Mouse (Mus musculus) myocyte (in vitro differentiated cells): Measurements from ENCODE around the gene Mfrp.

Experiments
- CEBPB ChIP-seq: IDR thresholded peaks from 2 replicates; pipeline ENCODE4 v1.6.1; 2011; ENCODE audit warnings: mild to moderate bottlenecking, moderate library complexity; ENCODE audit not compliant: poor library complexity, insufficient read depth, severe bottlenecking
- E2F4 ChIP-seq: IDR thresholded peaks from one replicate; pipeline ENCODE4 v1.6.1; 2011; ENCODE audit warnings: mild to moderate bottlenecking, control low read depth, moderate library complexity; ENCODE audit not compliant: insufficient read depth
- MAX ChIP-seq: IDR thresholded peaks from one replicate; pipeline ENCODE4 v1.6.1; 2011; ENCODE audit warnings: low read depth, mild to moderate bottlenecking, control low read depth
- MYOD1 ChIP-seq, 3 experiments: IDR thresholded peaks; one replicate each; pipeline ENCODE4 v1.6.1; 2011; ENCODE audit warnings: control low read depth in 2 of 3, low read depth in 2 of 3, mild to moderate bottlenecking in 2 of 3, moderate library complexity in 1 of 3; ENCODE audit not compliant: insufficient read length in 2 of 3, control insufficient read depth in 1 of 3
- MYOG ChIP-seq, 3 experiments: IDR thresholded peaks; one replicate each; pipeline ENCODE4 v1.6.1; 2011; ENCODE audit warnings: control low read depth in 2 of 3, low read depth in 2 of 3, mild to moderate bottlenecking in 2 of 3; ENCODE audit not compliant: insufficient read length in 2 of 3, control insufficient read depth in 1 of 3, insufficient read depth in 1 of 3
- POLR2A ChIP-seq: IDR thresholded peaks from one replicate; pipeline ENCODE4 v1.6.1; 2011; ENCODE audit warnings: low read depth, mild to moderate bottlenecking, control low read depth, moderate library complexity; ENCODE audit not compliant: insufficient read length
- POLR2AphosphoS2 ChIP-seq: IDR thresholded peaks from one replicate; pipeline ENCODE4 v1.6.1; 2011; ENCODE audit warnings: low read depth, control low read depth; ENCODE audit not compliant: insufficient read length
- REST ChIP-seq: IDR thresholded peaks from one replicate; pipeline ENCODE4 v1.6.1; 2011; ENCODE audit warnings: mild to moderate bottlenecking, control low read depth, moderate library complexity; ENCODE audit not compliant: insufficient read depth, insufficient read length
- SRF ChIP-seq: IDR thresholded peaks from one replicate; pipeline ENCODE4 v1.6.1; 2011; ENCODE audit warnings: low read depth; ENCODE audit not compliant: control insufficient read depth, insufficient read length
- TCF12 ChIP-seq: IDR thresholded peaks from one replicate; pipeline ENCODE4 v1.6.1; 2011; ENCODE audit warnings: mild to moderate bottlenecking, control low read depth; ENCODE audit not compliant: poor library complexity, insufficient read depth, severe bottlenecking
- TCF3 ChIP-seq: IDR thresholded peaks from one replicate; pipeline ENCODE4 v1.6.1; 2011; ENCODE audit warnings: low read depth, control low read depth; ENCODE audit not compliant: insufficient read length
- USF1 ChIP-seq: IDR thresholded peaks from one replicate; pipeline ENCODE4 v1.6.1; 2011; ENCODE audit warnings: low read depth, mild to moderate bottlenecking, control low read depth, moderate library complexity

DNA sequence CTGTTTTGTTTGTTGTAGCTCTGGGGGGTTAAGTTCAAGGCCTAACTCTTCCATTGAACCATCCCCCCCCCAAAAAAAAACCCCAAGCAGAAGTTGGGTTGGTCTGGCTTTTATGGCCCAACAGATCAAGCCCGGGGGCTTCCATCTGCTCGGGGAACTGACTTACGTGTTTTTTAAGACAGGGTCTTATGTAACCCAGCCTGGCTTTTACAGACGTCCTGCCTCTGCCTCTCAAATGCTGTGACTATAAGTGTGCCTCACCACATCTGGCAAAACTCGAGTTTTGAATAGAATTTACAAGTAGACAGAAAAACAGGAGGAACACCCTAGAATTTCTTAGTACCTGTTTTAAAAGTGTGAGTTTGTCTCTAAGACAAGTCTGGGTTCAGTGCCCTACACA, 19.9 kb upstream of the Mfrp start:
- no peak for TF ChIP-seq POLR2AphosphoS2
- TF ChIP-seq POLR2A = no peak
- no peak for TF ChIP-seq USF1
- no peak for TF ChIP-seq TCF12
- no peak for TF ChIP-seq MAX
- no peak for TF ChIP-seq MYOG (IDR thresholded peaks at IDR 0.05; ENCODE audit: control insufficient read depth in 1 of 3, insufficient read depth in 1 of 3, insufficient read length in 2 of 3, low read depth in 2 of 3)
- no peak for TF ChIP-seq CEBPB
- TF ChIP-seq MYOD1 (IDR thresholded peaks at IDR 0.05; ENCODE audit: control insufficient read depth in 1 of 3, insufficient read length in 2 of 3, low read depth in 2 of 3) = no peak
- no peak for TF ChIP-seq E2F4
- TF ChIP-seq TCF3 = no peak
- TF ChIP-seq SRF = no peak
- no peak for TF ChIP-seq REST
